Mouse (Mus musculus): ENCODE measurements around the gene Ctcf.

Gene Ctcf

GRCm38 (mm10) chr8:105615942-105616341, 20.4 kb upstream of the Ctcf start:
- CTCF ChIA-PET, result interaction anchor here (0.6 kb wide), 1 partner anchor 143 kb away, joined by 17 read pairs; the partner anchor contains the start of gene Gfod2

GRCm38 (mm10) chr8:105617451-105618278, 18.7 kb upstream of the Ctcf start:
- CTCF ChIA-PET, result interaction anchor here (1.1 kb wide), 1 partner anchor 21 kb away, joined by 4 read pairs; no protein-coding TSS in a partner anchor

GRCm38 (mm10) chr8:105618279-105618634, 18.1 kb upstream of the Ctcf start:
- CTCF ChIA-PET, result interaction anchor here (0.6 to 1.1 kb wide), 2 partner anchors 21 to 22 kb away, joined by 3 to 4 read pairs; no protein-coding TSS in a partner anchor

- CTCF ChIA-PET, result interaction anchor here (0.6 to 1.1 kb wide), 2 partner anchors 20 to 23 kb away, joined by 3 to 4 read pairs; no protein-coding TSS in a partner anchor
Measured at GRCm38 (mm10) chr8:105618892-105619591, 17.3 kb upstream of the Ctcf start.

- CTCF ChIA-PET, result no interaction called here
Measured at GRCm38 (mm10) chr8:105620211-105620610, 16.2 kb upstream of the Ctcf start.

- CTCF ChIA-PET, result interaction anchor here (1.5 kb wide), 1 partner anchor 12 kb away, joined by 14 read pairs; no protein-coding TSS in a partner anchor
Measured at GRCm38 (mm10) chr8:105620946-105621720, 15.2 kb upstream of the Ctcf start.

GRCm38 (mm10) chr8:105621841-105622240, 14.5 kb upstream of the Ctcf start:
- CTCF ChIA-PET, result interaction anchor here (1.5 kb wide), 1 partner anchor 12 kb away, joined by 14 read pairs; no protein-coding TSS in a partner anchor

- CTCF ChIA-PET, result interaction anchor here (0.5 to 1.5 kb wide), 2 partner anchors 13 to 107 kb away, joined by 6 to 14 read pairs; no protein-coding TSS in a partner anchor
Measured at GRCm38 (mm10) chr8:105622421-105622920, 13.9 kb upstream of the Ctcf start.

GRCm38 (mm10) chr8:105623118-105623517, 13.2 kb upstream of the Ctcf start:
- CTCF ChIA-PET, result interaction anchor here (0.5 to 1.5 kb wide), 2 partner anchors 14 to 107 kb away, joined by 6 to 14 read pairs; no protein-coding TSS in a partner anchor

GRCm38 (mm10) chr8:105623679-105624245, 12.6 kb upstream of the Ctcf start:
- CTCF ChIA-PET, result interaction anchor here (0.5 to 0.6 kb wide), 2 partner anchors 312 to 433 kb away, joined by 4 to 5 read pairs; no protein-coding TSS in a partner anchor

GRCm38 (mm10) chr8:105624401-105624800, 12.0 kb upstream of the Ctcf start:
- CTCF ChIA-PET, result interaction anchor here (0.6 kb wide), 1 partner anchor 76 kb away, joined by 4 read pairs; no protein-coding TSS in a partner anchor

- CTCF ChIA-PET, result interaction anchor here (0.6 to 0.7 kb wide), 2 partner anchors 8 to 75 kb away, joined by 3 to 4 read pairs; no protein-coding TSS in a partner anchor
Measured at GRCm38 (mm10) chr8:105624831-105625230, 11.5 kb upstream of the Ctcf start.

GRCm38 (mm10) chr8:105626086-105626485, 10.3 kb upstream of the Ctcf start:
- CTCF ChIA-PET, result interaction anchor here (0.8 kb wide), 1 partner anchor 10 kb away, joined by 3 read pairs; no protein-coding TSS in a partner anchor

GRCm38 (mm10) chr8:105629337-105629736, 7.0 kb upstream of the Ctcf start:
- CTCF ChIA-PET, result interaction anchor here (0.6 to 0.7 kb wide), 2 partner anchors 38 to 142 kb away, joined by 3 to 8 read pairs; no protein-coding TSS in a partner anchor

- CTCF ChIA-PET, result interaction anchor here (0.6 kb wide), 1 partner anchor 238 kb away, joined by 4 read pairs; no protein-coding TSS in a partner anchor
Measured at GRCm38 (mm10) chr8:105634771-105635458, 1.5 kb upstream of the Ctcf start.

- CTCF ChIA-PET, result interaction anchor here (0.6 to 1.0 kb wide), 3 partner anchors 10 to 238 kb away, joined by 3 to 4 read pairs (median 3); no protein-coding TSS in a partner anchor
Measured at GRCm38 (mm10) chr8:105635481-105635880, 887 bp upstream of the Ctcf start.

- CTCF ChIA-PET, result interaction anchor here (0.6 to 0.7 kb wide), 3 partner anchors 12 to 412 kb away, joined by 3 to 9 read pairs (median 3); no protein-coding TSS in a partner anchor
Measured at GRCm38 (mm10) chr8:105636963-105637510, 669 bp downstream of the Ctcf start, which contains the start of gene Agrp. Gene Agrp (minus strand): TSS chr8:105637393.

GRCm38 (mm10) chr8:105637601-105638041, 1.3 kb downstream of the Ctcf start:
- CTCF ChIA-PET, result interaction anchor here (0.7 kb wide), 1 partner anchor 1866 kb away, joined by 4 read pairs; no protein-coding TSS in a partner anchor

- CTCF ChIA-PET, result interaction anchor here (0.7 kb wide), 1 partner anchor 1865 kb away, joined by 4 read pairs; no protein-coding TSS in a partner anchor
Measured at GRCm38 (mm10) chr8:105638510-105638909, 2.1 kb downstream of the Ctcf start.
